Mouse (Mus musculus) gastrocnemius, postnatal 36 days (tissue): ENCODE data around the gene Smo. TPM values are rescaled to one million over a fixed set of nuclear protein-coding genes. Genes with fewer than 3 reads are reported as not detected.
"Not testable (repeated sequence)": the region's sequence is repeated elsewhere in the genome, so short reads cannot be mapped to it uniquely, and the experiment has no call there.

Experiments used
- DNase-seq, 2 experiments: peaks; one replicate each; pipeline ENCODE4 v3.0.0; 2022
- intact Hi-C: fragments of 180-260 bp; cut with DNase I; formaldehyde crosslinking; loops from one replicate; pipeline ENCODE4 v1.15.1; 2025
- total RNA-seq, 2 experiments: library from RNA; stranded (reverse); gene quantifications; 2 replicates each; pipeline ENCODE4 v1.2.3; 2021

Smo gene
- total RNA-seq, 2 experiments from 2014 or later = 4.4 to 4.5 TPM

DNA sequence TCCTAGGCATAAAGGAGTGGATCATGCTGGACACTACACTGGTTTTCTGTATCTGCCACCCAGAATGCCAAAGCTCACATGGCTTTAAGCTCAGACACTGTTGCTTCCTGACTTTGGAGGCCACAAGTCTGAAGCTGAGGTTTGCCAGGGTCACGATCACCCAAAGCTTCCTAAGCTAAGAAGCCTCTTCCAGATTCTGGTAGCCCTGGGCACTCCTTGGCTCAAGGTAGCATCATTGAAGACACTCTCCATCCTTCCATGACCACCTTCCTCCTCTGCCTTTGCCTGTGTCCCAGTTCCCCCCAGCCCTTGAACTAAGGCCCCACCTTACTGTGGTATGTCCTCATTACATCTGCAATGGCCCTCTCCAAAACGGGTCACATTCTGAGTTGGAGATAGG lies 13.4 kb upstream of the Smo start:
- no peak for DNase-seq
- intact Hi-C loops = no loop called here

DNA sequence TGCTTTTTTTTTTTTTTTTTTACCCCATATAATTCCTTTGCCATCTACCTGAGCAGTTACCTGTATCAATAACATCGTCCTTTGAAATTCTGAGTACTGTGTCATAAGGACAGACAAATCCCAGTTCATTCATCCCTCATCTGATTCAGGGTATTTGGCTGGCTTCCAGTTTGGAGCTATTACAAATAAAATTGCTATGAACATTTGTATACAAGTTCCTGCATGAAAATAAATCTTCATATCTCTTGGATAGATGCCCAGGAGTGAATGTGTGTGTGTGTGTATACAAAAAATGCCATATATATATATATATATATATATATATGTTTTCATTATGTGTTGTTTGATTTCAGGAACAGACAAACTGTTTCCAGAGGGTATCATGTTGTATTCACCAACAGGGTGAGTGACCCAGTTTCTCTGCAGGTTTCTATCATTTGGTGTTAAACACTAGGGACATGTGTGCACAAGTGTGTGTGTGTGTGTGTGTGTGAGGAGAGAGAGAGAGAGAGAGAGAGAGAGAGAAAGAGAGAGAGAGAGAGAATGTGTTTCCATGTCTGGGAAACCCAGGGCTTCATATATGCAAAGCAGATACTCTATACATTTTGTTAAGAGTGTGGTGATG lies 8.6 kb upstream of the Smo start:
- intact Hi-C loops = no loop called here
- DNase-seq = no peak

DNA sequence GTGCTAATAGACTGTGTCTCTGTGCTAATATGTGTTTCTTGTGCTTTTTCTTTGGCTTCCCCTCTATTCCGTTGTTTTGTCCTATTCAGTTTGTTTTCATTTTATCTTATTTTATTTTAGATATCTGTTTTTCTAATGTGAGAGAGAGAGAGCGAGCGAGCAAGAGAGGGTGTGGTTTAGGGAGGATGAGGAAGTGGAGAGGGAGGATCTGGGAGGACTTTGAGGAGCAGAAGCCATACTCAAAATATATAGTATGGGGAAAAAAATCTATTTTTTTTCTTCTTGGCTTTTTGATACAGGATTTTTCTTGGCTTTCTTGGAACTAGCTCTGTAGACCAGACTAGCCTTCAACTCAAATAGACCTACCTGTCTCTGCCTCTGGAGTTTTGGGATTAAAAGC lies 7.3 kb upstream of the Smo start:
- intact Hi-C loops = no loop called here
- no peak for DNase-seq

DNA sequence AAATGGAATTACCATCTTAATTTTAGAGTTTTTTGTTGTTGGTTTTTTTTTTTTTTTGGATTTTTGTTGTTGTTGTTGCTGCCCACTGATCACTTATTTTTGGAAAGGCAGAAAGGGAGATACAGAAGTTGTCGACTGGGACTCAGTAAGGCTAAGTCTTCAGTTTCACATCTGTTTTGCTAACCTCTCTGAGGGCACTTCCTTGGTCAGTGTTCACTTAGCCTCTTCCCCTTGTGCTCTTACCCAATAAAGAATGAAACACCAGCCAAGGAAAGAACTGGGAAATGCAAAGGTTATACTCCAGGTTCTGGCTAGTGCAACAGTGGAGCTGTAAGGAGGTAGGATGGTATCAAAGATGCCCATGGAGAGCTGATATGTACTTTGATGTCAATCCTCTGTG lies 5.8 kb upstream of the Smo start:
- no peak for DNase-seq
- intact Hi-C loops = no loop called here

DNA sequence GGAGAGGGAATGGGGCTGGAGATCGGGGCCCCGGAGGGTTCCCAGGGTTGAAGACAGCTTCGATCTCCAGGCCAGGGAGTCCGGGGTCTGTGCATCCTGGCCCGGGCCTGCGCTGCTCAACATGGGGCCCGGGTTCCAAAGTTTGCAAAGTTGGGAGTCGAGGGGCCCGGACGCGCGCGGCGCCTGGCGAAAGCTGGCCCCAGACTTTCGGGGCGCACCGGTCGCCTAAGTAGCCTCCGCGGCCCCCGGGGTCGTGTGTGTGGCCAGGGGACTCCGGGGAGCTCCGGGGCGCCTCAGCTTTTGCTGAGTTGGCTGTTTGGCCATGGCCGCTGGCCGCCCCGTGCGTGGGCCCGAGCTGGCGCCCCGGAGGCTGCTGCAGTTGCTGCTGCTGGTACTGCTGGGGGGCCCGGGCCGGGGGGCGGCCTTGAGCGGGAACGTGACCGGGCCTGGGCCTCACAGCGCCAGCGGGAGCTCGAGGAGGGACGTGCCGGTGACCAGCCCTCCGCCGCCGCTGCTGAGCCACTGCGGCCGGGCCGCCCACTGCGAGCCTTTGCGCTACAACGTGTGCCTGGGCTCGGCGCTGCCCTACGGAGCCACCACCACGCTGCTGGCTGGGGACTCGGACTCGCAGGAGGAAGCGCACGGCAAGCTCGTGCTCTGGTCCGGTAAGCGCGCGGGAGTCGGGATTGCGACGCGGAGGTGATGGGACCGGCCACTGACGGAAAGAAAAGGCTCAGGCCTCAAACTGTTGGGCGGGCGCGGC lies 567 bp downstream of the Smo start:
- intact Hi-C loops = no loop called here

DNA sequence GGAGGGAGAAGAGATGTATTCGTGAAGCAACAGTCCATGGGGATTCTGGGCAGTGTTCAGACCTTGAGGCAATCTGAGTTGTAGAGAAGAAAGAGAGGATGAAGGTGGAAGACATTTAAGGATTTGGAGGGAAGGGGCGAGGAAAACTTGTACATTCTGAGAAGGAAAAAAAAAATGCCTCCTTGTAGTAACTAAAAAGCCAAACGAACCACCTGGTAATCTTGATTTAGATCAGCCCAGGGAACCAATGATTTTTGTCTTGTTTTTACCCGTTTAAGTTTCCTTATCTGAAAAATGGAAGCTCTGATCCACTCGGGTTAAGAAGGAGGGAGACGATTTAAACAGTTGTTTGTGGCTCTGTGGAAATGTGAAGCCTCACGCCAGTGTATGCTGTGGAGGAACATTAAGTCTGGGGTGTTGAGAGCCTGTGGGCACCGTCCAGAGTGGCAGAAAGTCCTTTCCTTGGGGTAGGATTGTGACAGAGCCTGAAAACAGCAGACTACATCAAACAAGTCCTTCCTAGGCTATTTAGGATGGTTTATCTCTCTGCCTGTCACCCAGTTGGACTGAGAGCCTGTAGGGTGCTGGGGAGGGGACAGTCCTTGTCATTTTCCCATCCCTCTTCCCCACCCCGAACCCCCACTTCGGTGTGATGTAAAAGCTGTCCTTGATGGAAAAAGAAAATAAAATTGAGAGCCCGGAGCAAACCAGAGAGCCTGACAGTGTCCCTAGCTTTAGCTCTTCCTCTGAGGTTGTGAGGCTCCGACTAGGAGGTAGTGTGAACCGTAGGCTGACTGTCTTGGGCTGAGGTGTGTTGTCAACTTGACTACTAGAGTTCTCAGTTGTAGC lies 1.5 kb downstream of the Smo start:
- DNase-seq = no peak
- intact Hi-C loops = no loop called here

More for the DNA sequence above, 567 bp downstream of the Smo start:
- DNase-seq = peak; percentile 35 to 55

DNA sequence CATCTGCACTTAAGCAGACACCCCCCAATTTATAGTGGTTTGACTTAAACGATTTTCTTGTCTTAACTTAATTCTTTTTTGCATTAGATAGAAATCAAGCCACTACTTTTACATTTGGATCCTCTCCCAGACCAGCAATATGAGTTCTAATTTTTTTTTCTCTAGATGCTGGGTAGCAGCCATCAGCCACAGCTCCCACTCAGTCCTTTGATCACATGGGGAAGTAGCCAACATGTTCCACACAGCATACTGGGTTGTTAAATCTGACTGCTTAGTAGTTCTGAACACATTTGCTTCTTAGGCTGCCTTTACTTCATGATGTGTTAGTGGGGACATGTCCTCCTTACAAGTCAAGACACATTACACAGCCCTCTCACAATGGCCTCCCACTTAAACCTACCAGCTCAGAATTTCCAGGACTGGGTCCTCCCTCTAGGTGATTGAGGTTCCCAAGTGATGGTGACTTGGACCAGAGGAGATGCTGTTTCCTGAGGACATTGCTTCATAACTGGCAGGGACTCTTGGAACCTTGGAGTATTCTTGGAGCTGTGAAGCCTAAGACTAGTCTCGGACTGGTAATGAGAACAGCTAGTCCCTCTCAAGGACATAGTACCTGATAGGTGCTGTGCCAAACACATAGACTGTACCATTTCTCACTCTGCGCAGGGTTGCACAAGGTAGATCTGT lies 16.3 kb downstream of the Smo start:
- intact Hi-C loops = no loop called here

DNA sequence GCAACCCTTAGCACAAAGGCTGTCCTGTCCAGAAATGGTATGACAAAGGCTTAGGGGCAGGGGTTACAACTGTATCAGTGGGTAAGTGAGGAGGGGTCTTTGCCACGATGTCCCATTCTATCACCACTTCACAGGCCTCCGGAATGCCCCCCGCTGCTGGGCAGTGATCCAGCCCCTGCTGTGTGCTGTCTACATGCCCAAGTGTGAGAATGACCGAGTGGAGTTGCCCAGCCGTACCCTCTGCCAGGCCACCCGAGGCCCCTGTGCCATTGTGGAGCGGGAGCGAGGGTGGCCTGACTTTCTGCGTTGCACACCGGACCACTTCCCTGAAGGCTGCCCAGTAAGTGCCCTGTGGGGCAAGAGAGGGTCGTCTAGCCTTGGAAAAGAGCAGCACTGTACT lies 18.0 kb downstream of the Smo start:
- intact Hi-C loops = no loop called here
- no peak for DNase-seq

More for the DNA sequence above, 16.3 kb downstream of the Smo start:
- no peak for DNase-seq

DNA sequence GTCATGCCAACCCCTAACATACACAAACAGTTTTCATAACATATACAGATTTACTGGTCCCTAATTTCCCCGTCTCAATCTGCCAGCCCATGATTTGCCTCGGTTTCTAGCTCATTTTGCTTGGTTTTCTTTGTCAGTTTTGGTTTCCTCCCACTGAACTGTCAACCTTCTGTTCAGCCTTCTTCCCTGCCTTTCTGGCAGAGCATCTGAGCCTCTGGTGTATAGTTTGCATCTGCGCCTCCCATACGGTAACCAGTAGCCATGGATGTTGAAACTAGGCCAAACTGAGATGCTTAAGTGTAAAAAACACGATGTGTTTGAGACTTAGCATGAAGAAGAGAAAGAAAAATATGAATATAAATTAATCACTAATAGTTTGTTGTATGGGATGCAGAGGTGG lies 20.7 kb downstream of the Smo start:
- DNase-seq = no peak
- intact Hi-C loops = no loop called here

DNA sequence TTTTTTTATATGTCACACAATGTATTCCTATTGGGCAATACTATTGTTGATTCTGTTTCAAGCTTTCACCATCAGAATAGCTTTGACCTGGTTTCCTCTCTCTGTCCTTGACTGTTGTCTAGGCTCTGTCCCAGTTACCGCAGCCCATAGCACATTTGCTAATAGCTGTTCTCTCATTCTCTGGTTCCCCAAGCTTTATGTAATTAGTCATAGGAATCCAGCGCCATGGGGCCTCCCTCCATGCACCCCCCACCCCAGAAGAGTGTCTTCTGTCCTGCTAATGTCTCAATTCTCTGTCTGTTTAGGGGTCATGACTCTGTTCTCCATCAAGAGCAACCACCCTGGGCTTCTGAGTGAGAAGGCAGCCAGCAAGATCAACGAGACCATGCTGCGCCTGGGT lies 21.2 kb downstream of the Smo start:
- intact Hi-C loops = no loop called here

DNA sequence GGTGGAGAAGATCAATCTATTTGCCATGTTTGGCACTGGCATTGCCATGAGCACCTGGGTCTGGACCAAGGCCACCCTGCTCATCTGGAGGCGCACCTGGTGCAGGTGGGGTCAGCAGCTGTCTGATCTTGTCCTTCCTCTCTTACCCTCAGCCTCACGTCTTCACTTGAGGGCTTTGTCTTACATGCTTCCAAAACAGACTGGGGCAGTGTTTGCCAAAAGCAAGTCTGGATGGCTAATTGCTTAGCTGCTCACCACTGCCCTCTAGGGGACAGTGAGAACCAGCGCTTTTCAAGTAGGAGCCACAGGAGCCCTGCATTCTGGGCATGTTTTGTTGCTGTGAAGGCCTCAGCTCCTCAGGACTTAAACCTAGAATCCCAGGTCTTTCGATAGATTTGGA lies 23.1 kb downstream of the Smo start:
- intact Hi-C loops = loop anchor here (2.0 kb wide), 2 partner anchors 46 to 60 kb away; no protein-coding TSS in a partner anchor

More for the DNA sequence above, 21.2 kb downstream of the Smo start:
- DNase-seq = no peak

DNA sequence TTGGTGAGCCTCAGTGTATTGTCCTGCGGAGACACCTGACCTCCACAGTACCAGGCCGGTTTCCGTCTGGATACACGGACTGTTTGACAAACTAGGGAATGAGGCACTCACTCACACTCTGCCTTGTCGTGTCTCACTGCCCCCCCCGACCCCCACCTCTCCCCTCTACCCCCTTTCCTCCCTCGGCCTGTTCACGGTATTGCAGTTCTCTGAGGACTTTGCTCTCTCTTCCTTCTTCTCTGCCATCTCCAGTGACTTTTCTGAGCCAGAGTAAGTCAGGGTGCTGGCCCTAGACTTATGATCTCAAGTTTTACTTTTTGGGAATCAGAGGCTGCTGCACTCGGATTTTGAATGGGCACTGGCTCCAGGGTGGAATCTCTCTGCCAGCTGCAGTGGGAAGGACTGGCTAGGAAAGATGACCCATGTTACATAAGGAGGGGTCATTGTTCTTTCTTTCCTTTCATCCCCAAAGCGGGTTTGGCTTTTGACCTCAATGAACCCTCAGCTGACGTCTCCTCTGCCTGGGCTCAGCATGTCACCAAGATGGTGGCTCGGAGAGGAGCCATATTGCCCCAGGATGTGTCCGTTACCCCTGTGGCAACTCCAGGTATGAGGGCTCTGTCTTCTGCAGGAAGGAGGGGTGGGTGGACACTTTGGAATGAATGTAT lies 23.8 kb downstream of the Smo start:
- intact Hi-C loops = loop anchor here (2.0 kb wide), 2 partner anchors 46 to 60 kb away; no protein-coding TSS in a partner anchor
- DNase-seq = no peak

More for the DNA sequence above, 23.1 kb downstream of the Smo start:
- DNase-seq = peak; percentile 50 to 67

DNA sequence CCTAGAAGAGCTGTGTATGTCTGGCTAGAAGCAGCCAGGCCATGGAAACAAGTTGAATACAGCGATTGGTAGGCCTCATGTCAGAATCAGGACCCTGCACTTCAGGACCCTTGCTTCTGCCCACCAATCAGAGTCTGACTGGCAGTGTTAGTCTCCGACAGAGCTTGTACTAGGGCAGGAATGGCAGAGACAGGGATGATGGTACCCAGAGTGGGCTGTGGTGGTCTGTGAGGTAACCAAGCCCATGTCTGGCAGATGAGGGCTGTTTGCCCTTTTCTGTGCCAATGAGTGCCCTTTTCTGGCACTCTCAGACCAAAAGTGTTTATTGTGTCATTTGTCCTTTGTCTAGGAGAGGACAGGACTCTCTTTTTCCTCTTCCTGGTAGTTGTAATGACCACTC lies 25.1 kb downstream of the Smo start:
- DNase-seq, intact Hi-C loops: not testable (repeated sequence)

DNA sequence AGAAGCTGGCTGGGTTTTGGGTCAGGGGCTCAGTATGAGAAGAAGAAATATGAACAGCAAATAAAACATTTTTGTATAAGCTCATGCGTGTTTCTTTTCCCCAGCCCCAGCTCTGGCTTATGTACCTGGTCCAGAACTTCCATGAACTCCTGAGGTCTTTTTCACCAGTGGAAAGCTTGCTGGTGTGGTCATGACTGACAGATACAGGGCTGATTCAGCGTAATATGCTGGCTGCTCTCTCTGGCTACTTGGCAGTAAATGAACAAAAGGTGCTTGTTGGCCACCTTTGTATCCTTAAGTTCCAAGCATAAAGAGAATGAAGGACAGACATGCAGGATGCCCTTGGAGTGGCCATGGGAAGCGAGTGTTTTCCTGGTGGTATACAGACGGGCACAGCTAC lies 26.0 kb downstream of the Smo start:
- intact Hi-C loops = no loop called here
- no peak for DNase-seq

DNA sequence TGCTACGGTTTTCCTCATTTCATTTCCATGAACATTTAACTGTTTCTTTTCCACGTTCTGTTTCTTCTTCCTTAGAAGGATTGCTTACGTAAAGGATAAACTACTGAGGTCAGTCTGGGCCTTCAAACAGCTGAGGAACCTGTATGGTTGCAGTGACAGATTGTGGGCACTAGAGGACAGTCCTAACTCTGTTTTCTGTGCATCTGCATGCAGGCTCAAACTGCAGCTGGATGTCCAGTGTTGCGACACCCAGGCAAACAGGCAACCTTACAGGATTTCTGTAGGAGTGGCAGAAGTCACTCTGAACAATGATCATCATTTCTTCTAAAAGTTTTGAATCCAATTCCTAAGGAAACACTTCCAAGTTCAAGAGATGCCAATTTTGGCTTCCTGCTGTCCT lies 27.2 kb downstream of the Smo start:
- no peak for DNase-seq
- intact Hi-C loops = no loop called here

DNA sequence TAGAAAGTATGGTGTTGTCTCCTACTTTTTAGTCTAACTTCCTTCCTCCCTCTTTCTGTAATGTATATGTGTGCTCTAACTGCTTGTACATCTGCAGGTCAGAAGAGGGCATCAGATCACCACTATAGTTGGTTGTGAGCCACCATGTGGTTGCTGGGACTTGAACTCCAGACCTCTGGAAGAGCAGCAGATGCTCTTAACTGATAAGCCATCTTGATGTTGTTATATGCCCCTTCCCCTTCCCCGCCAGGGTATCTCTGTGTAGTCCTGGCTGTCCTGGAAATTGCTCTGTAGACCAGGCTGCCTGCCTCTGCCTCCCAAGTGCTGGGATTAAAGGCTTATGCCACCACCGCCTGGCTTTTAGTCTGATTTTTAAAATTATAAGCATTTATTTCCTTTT lies 31.6 kb downstream of the Smo start:
- DNase-seq = no peak

DNA sequence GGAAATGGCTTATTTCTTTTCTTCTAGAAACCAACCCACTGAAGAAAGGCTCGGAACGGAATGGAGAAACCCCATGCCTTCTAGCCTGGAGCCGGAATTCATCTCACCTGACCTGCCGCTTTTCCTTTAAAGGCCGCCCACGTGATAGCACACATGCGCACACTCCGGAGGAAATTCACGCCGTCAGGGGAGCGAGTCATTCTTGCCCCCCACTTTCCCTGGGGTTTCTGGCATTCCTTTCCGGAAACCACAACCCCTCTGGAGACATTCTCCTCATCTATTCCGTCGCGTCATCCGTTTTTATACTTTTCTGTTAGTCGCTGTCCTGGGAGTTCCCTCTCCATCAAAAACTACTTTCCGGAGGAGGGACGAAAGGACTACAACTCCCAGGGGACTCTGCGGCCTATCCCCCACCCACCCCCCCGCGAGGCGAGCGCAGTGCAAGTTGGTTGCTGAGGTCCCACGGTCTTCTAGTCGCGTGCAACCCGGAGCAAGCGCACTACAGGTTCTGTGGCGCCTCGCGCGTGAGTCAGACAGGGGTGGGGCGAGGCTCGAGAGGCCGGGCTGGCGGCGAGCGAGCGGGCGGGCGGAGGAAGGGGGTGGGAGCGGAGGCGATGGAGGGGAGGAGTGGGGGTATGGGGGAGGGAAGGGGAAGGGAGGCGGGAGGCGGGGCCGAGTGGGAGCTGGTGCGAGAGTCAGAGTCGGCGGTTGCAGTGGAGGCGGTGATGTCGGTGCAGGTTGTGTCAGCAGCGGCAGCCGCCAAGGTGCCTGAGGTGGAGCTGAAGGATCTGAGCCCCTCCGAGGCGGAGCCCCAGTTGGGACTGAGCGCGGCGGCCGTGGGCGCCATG lies 32.7 kb downstream of the Smo start, which contains the start of gene Ahcyl2:
Gene Ahcyl2, plus strand, starts transcription at position 199 of the 848 bp plus-strand sequence.
- intact Hi-C loops = no loop called here
- DNase-seq = peak; percentile 86 to 94

More for the DNA sequence above, 31.6 kb downstream of the Smo start:
- intact Hi-C loops = no loop called here

DNA sequence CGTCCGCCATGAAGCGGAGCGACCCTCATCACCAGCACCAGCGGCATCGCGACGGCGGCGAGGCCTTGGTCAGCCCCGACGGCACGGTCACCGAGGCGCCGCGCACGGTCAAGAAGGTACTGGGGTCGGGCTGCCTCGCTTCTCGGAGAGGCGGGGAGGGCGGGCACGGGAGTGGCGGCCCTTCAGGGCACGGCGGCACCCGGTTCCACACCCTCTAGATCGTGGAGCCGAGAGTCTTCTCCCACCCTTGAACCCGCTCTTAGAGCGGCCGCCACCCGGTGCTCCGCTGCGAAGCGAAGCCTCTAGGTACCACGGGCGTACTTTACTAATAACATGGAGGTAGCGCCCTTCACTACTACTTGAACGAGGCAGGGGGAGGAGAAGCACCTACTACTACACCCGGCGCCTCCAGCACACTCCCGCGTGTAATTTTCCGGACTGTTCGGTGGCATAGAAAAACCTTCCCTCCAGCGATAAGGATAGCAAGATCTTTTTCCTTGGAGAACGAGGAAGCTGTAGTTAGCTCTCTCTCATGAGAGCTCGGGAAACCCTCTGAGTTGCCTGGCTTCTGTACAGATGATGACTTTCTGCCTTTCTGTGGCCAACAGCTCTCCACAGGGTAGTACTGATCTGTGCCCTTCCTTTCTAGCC lies 33.6 kb downstream of the Smo start:
- no peak for DNase-seq

More for the DNA sequence above, 33.6 kb downstream of the Smo start:
- intact Hi-C loops = no loop called here
